Mouse (Mus musculus) kidney, embryonic 16.5 days (tissue): ENCODE results near the gene Arhgap22. TPM values are rescaled to one million over a fixed set of nuclear protein-coding genes. Genes with fewer than 3 reads are reported as not detected.

Source experiments
- ATAC-seq: fragments of 200-750 bp; cut with Nextera tagmentation; 2 replicates; pipeline ENCODE4 v1.8.0; 2017; ENCODE audit warnings: moderate TSS enrichment; ENCODE audit not compliant: low FRiP score, low TSS enrichment
- H3K27ac ChIP-seq: fragments of 300-500 bp; sonication (generic); 2 replicates; pipeline ENCODE4 v1.5.1; 2014; ENCODE audit warnings: low read length
- H3K27me3 ChIP-seq: fragments of 300-500 bp; sonication (generic); 2 replicates; pipeline ENCODE4 v1.6.1; 2014; ENCODE audit warnings: low read length, control low read depth, mixed read lengths; ENCODE audit not compliant: insufficient read depth
- H3K36me3 ChIP-seq: fragments of 300-500 bp; sonication (generic); 2 replicates; pipeline ENCODE4 v1.6.1; 2014; ENCODE audit warnings: low read length, control low read depth, mixed read lengths; ENCODE audit not compliant: insufficient read depth
- H3K4me1 ChIP-seq: fragments of 300-500 bp; sonication (generic); 2 replicates; pipeline ENCODE4 v1.6.1; 2014; ENCODE audit warnings: low read length, control low read depth, mixed read lengths; ENCODE audit not compliant: insufficient read depth
- H3K4me2 ChIP-seq: fragments of 300-500 bp; sonication (generic); replicated peaks from 2 replicates; pipeline ENCODE4 v1.6.1; 2014; ENCODE audit warnings: low read depth, low read length
- H3K4me3 ChIP-seq: fragments of 300-500 bp; sonication (generic); 2 replicates; pipeline ENCODE4 v1.5.1; 2014; ENCODE audit warnings: mild to moderate bottlenecking, low read length
- H3K9ac ChIP-seq: fragments of 300-500 bp; sonication (generic); replicated peaks from 2 replicates; pipeline ENCODE4 v1.6.1; 2014; ENCODE audit warnings: low read length
- H3K9me3 ChIP-seq: fragments of 300-500 bp; sonication (generic); 2 replicates; pipeline ENCODE4 v1.6.1; 2016; ENCODE audit warnings: low read length, control low read depth
- WGBS: fragments of 180-500 bp; shearing (Covaris S2); extraction: QIAGEN DNeasy Blood & Tissue Kit; methylation state at CpG from one replicate; pipeline ENCODE4 v1.1.7; 2014; 5-methylcytosine and 5-hydroxymethylcytosine counted together
- polyA plus RNA-seq: library from polyadenylated mRNA; unstranded; fragments of >200 nt; fragmentation: Nextera tagmentation; extraction: Ambion mirVana; gene quantifications from 2 replicates; pipeline ENCODE4 v1.2.1, GENCODE M21; 2015

The Arhgap22 gene
- polyA plus RNA-seq, 1 experiment from 2014 or later, result 3.7 TPM

DNA sequence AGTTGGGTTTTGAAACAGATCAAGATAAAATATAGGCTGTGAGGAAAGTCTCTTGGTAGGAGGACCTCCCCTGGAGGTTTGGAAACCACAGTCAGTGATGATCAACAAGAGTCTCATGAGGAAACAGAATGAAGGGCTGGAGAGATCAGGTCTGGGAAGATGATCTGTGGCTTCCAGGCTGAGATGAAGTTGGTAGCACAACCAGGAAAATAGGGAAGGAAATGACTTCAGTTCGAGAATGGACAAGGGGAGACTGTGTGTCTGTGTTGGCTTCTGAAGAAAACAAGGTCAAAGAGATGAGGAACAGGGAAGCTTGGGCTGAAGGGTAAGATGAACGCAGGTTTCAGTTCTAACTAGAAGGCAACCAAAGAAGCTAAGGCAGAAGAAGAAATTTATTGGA, 26.6 kb downstream of the Arhgap22 start:
- Histone ChIP-seq H3K9me3 (no peaks in the 10 kb centered on the region), H3K27ac (no peak overlapping the region), H3K27me3 (no peaks in the 10 kb centered on the region), H3K4me2 (no peak overlapping the region), H3K36me3 (no peaks in the 10 kb centered on the region), H3K4me3 (no peak overlapping the region), H3K9ac (no peak overlapping the region), H3K4me1 (no peaks in the 10 kb centered on the region)
- 77% methylated on average over 2 of the region's 2 CpGs for WGBS
- no peak for ATAC-seq

DNA sequence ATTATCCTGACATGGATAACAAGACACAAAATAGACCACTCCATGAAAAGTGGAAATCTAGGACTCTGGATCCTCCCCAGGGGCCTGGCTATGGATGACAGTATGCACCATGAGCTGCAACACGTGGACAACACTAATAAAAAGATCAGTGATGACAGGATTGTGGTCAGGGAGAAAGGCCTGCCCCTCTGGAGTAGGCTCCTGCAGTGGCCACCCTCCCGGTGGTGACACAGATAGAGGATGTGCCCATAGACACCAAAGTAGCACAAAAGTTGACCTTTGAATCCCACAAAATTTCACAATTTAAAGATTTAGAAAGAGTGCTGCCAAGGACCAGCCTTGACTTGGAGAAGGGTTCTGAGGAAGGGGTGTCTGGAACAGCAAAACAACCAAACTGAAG, 29.4 kb downstream of the Arhgap22 start:
- Histone ChIP-seq H3K4me2 (no peak overlapping the region), H3K27ac (no peak overlapping the region), H3K4me1 (peaks cover 6% of the 10 kb centered on the region; the same call in 1 of the 2 replicates), H3K36me3 (no peaks in the 10 kb centered on the region), H3K4me3 (no peak overlapping the region), H3K27me3 (peaks cover 2% of the 10 kb centered on the region; the same call in 1 of the 2 replicates), H3K9me3 (no peaks in the 10 kb centered on the region), H3K9ac (no peak overlapping the region)
- no peak for ATAC-seq
- 53% methylated on average over 2 of the region's 2 CpGs for WGBS

DNA sequence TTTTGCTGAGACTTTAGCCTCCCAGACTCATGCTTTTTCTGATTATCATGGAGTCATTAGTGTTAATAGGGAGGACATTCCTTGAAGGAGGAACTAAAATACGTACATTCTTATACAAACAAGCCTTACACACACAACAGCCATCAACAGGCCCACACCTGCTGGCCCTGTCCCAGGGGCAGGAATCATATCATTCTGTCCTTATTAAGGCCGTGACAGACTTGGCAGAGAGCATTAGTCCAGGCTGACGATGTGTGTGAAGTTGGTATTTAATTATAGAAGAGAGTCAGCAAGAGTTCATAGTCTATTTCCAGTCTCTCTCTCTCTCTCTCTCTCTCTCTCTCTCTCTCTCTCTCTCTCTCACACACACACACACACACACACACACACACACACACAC, 30.7 kb downstream of the Arhgap22 start:
- Histone ChIP-seq H3K27me3 (peaks cover 3% of the 10 kb centered on the region; the same call in 1 of the 2 replicates), H3K4me3 (no peak overlapping the region), H3K9me3 (no peaks in the 10 kb centered on the region), H3K9ac (no peak overlapping the region), H3K27ac (no peak overlapping the region), H3K4me2 (no peak overlapping the region), H3K4me1 (peaks cover 6% of the 10 kb centered on the region; the same call in 1 of the 2 replicates), H3K36me3 (no peaks in the 10 kb centered on the region)
- 68% methylated on average over 3 of the region's 3 CpGs for WGBS
- no peak for ATAC-seq

DNA sequence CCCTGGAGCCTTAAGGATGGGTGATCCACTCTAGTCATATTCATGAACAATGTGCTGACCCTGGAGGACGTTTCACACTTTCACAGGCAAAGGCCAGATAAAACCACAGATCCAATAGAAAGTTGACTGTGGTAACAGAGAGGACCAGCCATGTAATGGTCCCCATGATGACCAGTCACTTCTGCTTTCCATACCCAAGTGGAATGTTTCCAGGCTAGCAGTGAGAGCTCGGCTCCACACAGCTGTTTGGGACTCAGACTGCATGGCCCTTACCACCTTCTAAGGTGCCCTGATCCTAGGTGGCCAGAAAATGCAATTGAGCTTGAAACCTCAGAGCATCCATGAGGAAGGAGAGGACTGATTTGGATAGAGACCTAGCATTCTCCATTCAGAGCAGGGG, 31.1 kb downstream of the Arhgap22 start:
- no peak for ATAC-seq
- no peak overlapping the region for H3K9ac ChIP-seq
- H3K4me2 ChIP-seq, result no peak overlapping the region
- H3K4me1 ChIP-seq, result peaks cover 6% of the 10 kb centered on the region
- no peaks in the 10 kb centered on the region for H3K36me3 ChIP-seq
- 74% methylated on average over 2 of the region's 2 CpGs for WGBS
- H3K9me3 ChIP-seq, result no peaks in the 10 kb centered on the region
- H3K27ac ChIP-seq, result no peak overlapping the region
- peaks cover 3% of the 10 kb centered on the region; the same call in 1 of the 2 replicates for H3K27me3 ChIP-seq
- H3K4me3 ChIP-seq, result no peak overlapping the region

DNA sequence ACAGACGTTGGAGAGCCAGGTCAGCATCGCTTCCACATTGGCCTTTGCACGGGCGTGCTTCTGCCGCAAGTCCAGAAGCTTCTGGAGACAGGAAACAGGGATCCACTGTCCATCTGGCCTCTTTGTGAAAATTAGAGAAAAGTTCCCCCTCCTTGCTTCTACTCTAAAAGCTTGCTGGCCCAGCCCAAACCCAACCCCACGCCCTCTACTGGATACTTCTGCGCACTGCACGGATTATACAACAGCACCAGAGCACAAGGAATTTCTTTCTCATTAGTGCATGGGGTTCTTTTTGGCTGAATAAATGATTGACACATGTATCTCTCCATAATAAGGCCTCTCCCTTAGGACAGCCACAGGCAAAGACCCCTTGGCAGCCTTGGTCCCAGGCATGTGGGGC, 32.6 kb downstream of the Arhgap22 start:
- WGBS, result 43% methylated on average over 8 of the region's 8 CpGs
- no peaks in the 10 kb centered on the region for H3K36me3 ChIP-seq
- no peaks in the 10 kb centered on the region for H3K9me3 ChIP-seq
- ATAC-seq, result no peak
- no peak overlapping the region for H3K4me2 ChIP-seq
- H3K27me3 ChIP-seq, result peaks cover 3% of the 10 kb centered on the region; the same call in 1 of the 2 replicates
- H3K4me3 ChIP-seq, result no peak overlapping the region
- H3K27ac ChIP-seq, result no peak overlapping the region
- peaks cover 21% of the 10 kb centered on the region for H3K4me1 ChIP-seq
- no peak overlapping the region for H3K9ac ChIP-seq

DNA sequence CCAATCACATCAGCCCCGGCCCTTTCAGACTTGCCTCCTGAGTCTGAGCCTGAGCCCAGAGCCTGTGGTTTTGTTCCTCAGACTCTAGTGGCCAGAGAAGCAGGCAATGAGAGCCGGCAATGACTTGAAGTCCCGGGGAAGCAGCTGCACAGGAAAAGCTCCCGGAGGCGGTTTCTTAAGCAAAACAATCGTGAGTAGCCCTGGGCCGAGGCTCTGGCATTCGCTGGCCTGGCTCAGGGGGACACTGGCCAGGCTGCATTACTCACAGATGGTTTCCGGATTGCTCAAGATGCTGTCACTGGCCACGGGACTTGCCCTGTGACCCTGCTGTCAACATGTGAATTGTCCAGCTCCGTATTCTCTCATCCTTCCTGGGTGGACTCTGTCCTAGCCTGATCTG, 33.8 kb downstream of the Arhgap22 start:
- Histone ChIP-seq H3K9me3 (no peaks in the 10 kb centered on the region), H3K9ac (no peak overlapping the region), H3K27me3 (peaks cover 3% of the 10 kb centered on the region; the same call in 1 of the 2 replicates), H3K27ac (no peak overlapping the region), H3K4me1 (peaks cover 21% of the 10 kb centered on the region), H3K4me3 (no peak overlapping the region), H3K36me3 (no peaks in the 10 kb centered on the region), H3K4me2 (no peak overlapping the region)
- 19% methylated on average over 11 of the region's 11 CpGs for WGBS
- no peak; the same call in 1 of the 2 replicates for ATAC-seq

DNA sequence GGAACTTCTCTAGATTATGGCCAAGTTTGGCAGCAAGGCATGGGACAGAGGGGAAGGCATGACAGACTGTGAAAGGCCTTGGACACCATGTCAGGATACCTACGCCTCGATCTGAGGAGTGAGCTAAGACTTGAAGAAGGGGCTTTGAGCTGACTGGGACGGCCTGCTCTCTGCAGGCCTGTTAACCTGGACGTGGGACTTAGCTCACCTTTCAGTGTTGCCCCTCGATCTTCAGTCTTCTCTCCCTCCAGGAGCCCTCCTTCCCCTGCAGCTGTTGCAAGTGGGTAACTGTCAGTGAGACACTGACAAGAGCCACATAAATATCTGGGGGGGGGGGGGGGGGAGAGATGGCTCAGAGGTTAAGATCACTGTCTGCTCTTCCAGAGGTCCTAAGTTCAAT, 34.9 kb downstream of the Arhgap22 start:
- Histone ChIP-seq H3K4me2 (no peak overlapping the region), H3K4me1 (peaks cover 21% of the 10 kb centered on the region), H3K4me3 (no peak overlapping the region), H3K9ac (no peak overlapping the region), H3K27me3 (peaks cover 3% of the 10 kb centered on the region; the same call in 1 of the 2 replicates), H3K36me3 (no peaks in the 10 kb centered on the region), H3K27ac (no peak overlapping the region), H3K9me3 (no peaks in the 10 kb centered on the region)
- ATAC-seq, result no peak
- WGBS, result 83% methylated on average over 5 of the region's 5 CpGs

DNA sequence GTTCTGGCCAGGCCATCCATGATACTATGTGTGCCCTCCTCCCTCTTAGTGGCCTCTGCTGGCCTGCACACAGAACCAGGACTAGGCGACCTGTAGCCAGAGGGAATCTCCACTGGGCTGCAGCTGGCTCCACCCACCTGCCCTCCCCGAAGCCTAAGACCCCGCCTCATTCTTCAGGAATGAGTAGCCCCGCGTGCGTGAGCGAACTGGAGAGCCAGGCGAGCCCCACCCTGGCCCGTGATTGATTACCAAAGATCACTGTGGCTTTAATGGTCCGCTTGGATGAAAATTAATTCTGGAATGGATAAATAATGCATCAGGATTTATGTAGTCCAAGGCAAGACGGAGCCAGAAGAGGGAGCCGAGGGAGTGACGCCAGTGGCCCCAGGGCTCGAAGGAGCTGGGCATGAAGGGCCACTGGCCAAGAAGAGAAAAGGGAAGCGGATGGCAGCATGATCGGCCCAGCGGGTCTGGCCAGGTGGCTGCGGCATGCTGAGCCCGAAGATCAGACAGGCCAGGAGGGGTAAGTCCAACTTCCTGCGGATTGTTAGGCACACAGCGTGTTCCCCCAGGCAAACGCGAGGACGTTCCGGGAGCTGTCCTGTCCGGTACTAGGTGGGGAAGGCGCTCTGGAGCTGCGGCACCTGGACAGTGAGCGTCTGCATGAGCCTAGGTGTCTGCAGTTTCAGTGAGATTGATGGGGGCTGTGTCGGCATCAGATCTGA, 36.6 kb downstream of the Arhgap22 start:
- Histone ChIP-seq H3K4me2 (peak overlapping the region; percentile 79), H3K27ac (no peak overlapping the region), H3K27me3 (peaks cover 3% of the 10 kb centered on the region; the same call in 1 of the 2 replicates), H3K9ac (peak overlapping the region; percentile 43), H3K4me1 (peaks cover 21% of the 10 kb centered on the region), H3K9me3 (no peaks in the 10 kb centered on the region), H3K36me3 (no peaks in the 10 kb centered on the region), H3K4me3 (peak overlapping the region; percentile 42)
- ATAC-seq, result peak; percentile 67
- WGBS, result under 1% methylated on average over 30 of the region's 30 CpGs

DNA sequence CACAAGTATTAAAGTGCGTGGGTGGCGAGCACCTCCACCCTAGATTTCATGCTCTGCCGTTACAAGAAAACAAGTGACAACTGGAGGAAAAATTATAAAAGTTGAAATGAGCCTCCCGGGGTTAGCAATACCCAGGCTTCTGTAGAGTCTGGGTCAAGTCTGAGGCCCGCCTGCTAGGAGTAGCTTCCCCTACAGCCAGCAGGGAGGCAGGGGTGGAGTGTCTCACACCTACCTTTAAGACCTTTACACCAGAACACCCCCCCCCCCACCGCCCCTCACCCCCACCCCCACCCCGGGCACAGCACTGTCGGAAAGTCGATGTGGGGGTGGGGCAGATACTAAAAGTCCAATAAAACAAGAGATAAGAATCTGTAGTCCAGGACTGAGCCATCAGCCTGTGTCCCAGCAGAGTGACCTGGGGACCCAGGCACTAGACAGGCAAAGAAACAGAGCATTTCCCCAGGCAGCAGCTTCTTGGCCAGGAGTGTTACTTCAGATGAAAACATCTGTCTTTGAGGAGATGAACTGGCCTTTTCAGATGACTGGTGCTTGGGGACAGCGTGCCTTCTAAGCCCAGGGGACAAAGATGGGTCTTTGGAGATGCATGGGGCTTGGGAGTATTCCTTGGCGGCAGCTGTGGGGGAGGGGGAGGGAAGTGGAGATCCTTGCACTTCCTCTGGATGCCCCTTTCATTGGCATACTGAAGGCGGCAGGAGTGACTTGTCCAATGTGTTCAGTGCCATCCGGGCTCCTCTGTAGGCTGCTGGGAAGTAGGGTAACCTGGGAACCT, 37.3 kb downstream of the Arhgap22 start:
- ATAC-seq, result no peak
- H3K27me3 ChIP-seq, result peaks cover 3% of the 10 kb centered on the region; the same call in 1 of the 2 replicates
- H3K4me1 ChIP-seq, result peaks cover 21% of the 10 kb centered on the region
- 4% methylated on average over 13 of the region's 13 CpGs for WGBS
- no peaks in the 10 kb centered on the region for H3K36me3 ChIP-seq
- H3K9me3 ChIP-seq, result no peaks in the 10 kb centered on the region
- no peak overlapping the region for H3K27ac ChIP-seq
- H3K9ac ChIP-seq, result no peak overlapping the region; the same call in 1 of the 2 replicates
- H3K4me3 ChIP-seq, result peak overlapping the region; percentile 42
- peak overlapping the region; percentile 79 for H3K4me2 ChIP-seq

DNA sequence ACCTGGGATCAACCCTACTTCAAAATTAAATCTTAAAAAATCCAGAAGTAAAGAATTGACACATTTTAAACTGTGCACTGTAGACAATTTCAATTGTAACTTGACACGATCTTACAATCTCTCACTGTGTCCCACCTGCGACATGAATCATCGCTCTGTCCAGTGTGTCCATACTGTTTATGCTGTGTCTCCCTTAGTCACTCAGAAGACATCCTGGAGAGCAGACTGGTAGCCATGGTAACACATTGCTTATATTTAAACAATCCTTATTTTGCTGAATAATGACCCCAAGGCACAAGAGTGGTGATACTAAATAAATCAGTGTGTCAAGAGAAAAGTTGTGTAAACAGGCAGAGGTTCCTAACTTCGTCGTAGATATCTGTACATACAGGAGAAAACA, 44.4 kb downstream of the Arhgap22 start:
- Histone ChIP-seq H3K4me3 (no peak overlapping the region), H3K9me3 (no peaks in the 10 kb centered on the region), H3K36me3 (no peaks in the 10 kb centered on the region), H3K27ac (no peak overlapping the region), H3K9ac (no peak overlapping the region), H3K4me1 (no peaks in the 10 kb centered on the region), H3K4me2 (no peak overlapping the region), H3K27me3 (no peaks in the 10 kb centered on the region)
- 58% methylated on average over 5 of the region's 5 CpGs for WGBS
- ATAC-seq, result no peak
